Mouse (Mus musculus) intestine, embryonic 14.5 days (tissue): ENCODE data around the gene Scd4. TPM values are rescaled to one million over a fixed set of nuclear protein-coding genes. Genes with fewer than 3 reads are reported as not detected.

ENCODE experiments used
- ATAC-seq: fragments of 200-750 bp; cut with Nextera tagmentation; replicated peaks from 2 replicates; pipeline ENCODE4 v1.8.0; 2017; ENCODE audit warnings: low read depth, moderate number of reproducible peaks, moderate TSS enrichment, moderate library complexity; ENCODE audit not compliant: low FRiP score, low TSS enrichment
- DNase-seq: peaks from one replicate; pipeline ENCODE4 v3.0.0-alpha.2; 2018; ENCODE audit warnings: low spot score
- H3K27ac ChIP-seq: fragments of 300-500 bp; sonication (generic); 2 replicates; pipeline ENCODE4 v1.5.1; 2014; ENCODE audit warnings: low read depth, mild to moderate bottlenecking, control low read depth
- H3K27me3 ChIP-seq: fragments of 300-500 bp; sonication (generic); replicated peaks from 2 replicates; pipeline ENCODE4 v1.6.1; 2014; ENCODE audit warnings: low read length, control low read depth; ENCODE audit not compliant: control insufficient read depth, insufficient read depth
- H3K36me3 ChIP-seq: fragments of 300-500 bp; sonication (generic); 2 replicates; pipeline ENCODE4 v1.6.1; 2014; ENCODE audit warnings: low read length, control low read depth; ENCODE audit not compliant: control insufficient read depth, insufficient read depth
- H3K4me1 ChIP-seq: fragments of 300-500 bp; sonication (generic); replicated peaks from 2 replicates; pipeline ENCODE4 v1.6.1; 2014; ENCODE audit warnings: low read length, control low read depth, mixed read lengths; ENCODE audit not compliant: control insufficient read depth, insufficient read depth
- H3K4me2 ChIP-seq: fragments of 300-500 bp; sonication (generic); 2 replicates; pipeline ENCODE4 v1.6.1; 2014; ENCODE audit warnings: low read length
- H3K4me3 ChIP-seq: fragments of 300-500 bp; sonication (generic); 2 replicates; pipeline ENCODE4 v1.5.1; 2014; ENCODE audit warnings: low read depth, low read length, control low read depth, mixed read lengths
- H3K9ac ChIP-seq: fragments of 300-500 bp; sonication (generic); 2 replicates; pipeline ENCODE4 v1.6.1; 2014; ENCODE audit warnings: mild to moderate bottlenecking, low read length
- H3K9me3 ChIP-seq: fragments of 300-500 bp; sonication (generic); 2 replicates; pipeline ENCODE4 v1.6.1; 2016; ENCODE audit warnings: low read length, control low read depth; ENCODE audit not compliant: control insufficient read depth
- WGBS: fragments of 180-500 bp; shearing (Covaris S2); extraction: QIAGEN DNeasy Blood & Tissue Kit; methylation state at CpG from one replicate; pipeline ENCODE4 v1.1.7; 2014; 5-methylcytosine and 5-hydroxymethylcytosine counted together
- polyA plus RNA-seq: library from polyadenylated mRNA; unstranded; fragments of >200 nt; fragmentation: Nextera tagmentation; extraction: Ambion mirVana; gene quantifications from 2 replicates; pipeline ENCODE4 v1.2.1, GENCODE M21; 2014

Scd4 gene
- 0.08 and 0.20 TPM in 2 replicates for polyA plus RNA-seq

- Histone ChIP-seq H3K9ac (no peak within 1 kb of the TSS), H3K9me3 (peaks cover 4% of the 10 kb centered on the region; the same call in 1 of the 2 replicates), H3K36me3 (no peaks in the 10 kb centered on the region), H3K4me3 (no peak within 1 kb of the TSS), H3K4me2 (no peak within 1 kb of the TSS), H3K4me1 (no peaks in the 10 kb centered on the region), H3K27me3 (no peaks in the 10 kb centered on the region), H3K27ac (no peak within 1 kb of the TSS)
- WGBS = 87% methylated on average over 10 of the region's 10 CpGs
- ATAC-seq (no peak), DNase-seq (no peak)
These were observed at the start of gene Scd4 for GRCm38 (mm10) chr19:44332833-44333623. Scd4 (plus strand) TSS chr19:44333092.

GRCm38 (mm10) chr19:44283157-44284024 is 49.5 kb upstream of the Scd4 start:
- peak overlapping the region; percentile 76 for H3K4me2 ChIP-seq
- H3K4me1 ChIP-seq = peaks cover 57% of the 10 kb centered on the region
- H3K9ac ChIP-seq = peak overlapping the region; percentile 46
- DNase-seq = no peak
- peak overlapping the region; percentile 91 for H3K27ac ChIP-seq
- 0 out of 2 replicates have a peak, but pooled peaks have one; percentile 0 for ATAC-seq
- H3K27me3 ChIP-seq = no peaks in the 10 kb centered on the region
- 29% methylated on average over 15 of the region's 15 CpGs for whole genome bisulfite sequencing
- no peaks in the 10 kb centered on the region for H3K36me3 ChIP-seq
- H3K9me3 ChIP-seq = no peaks in the 10 kb centered on the region
- peak overlapping the region; percentile 43 for H3K4me3 ChIP-seq

- peaks cover 57% of the 10 kb centered on the region for H3K4me1 ChIP-seq
- WGBS = under 1% methylated on average over 36 of the region's 38 CpGs
- peak; percentile 99 for ATAC-seq
These were observed 48.7 kb upstream of the Scd4 start for GRCm38 (mm10) chr19:44284025-44284695.

GRCm38 (mm10) chr19:44284723-44285122 is 48.2 kb upstream of the Scd4 start:
- Histone ChIP-seq H3K9ac (peak overlapping the region; percentile 55), H3K4me1 (peaks cover 57% of the 10 kb centered on the region), H3K36me3 (no peaks in the 10 kb centered on the region), H3K27ac (peak overlapping the region; percentile 91), H3K4me3 (peak overlapping the region; percentile 43), H3K4me2 (peak overlapping the region; percentile 76), H3K27me3 (no peaks in the 10 kb centered on the region), H3K9me3 (no peaks in the 10 kb centered on the region)
- DNase-seq (no peak), ATAC-seq (no peak)
- 4% methylated on average over 11 of the region's 11 CpGs for WGBS

More at GRCm38 (mm10) chr19:44284025-44284695, 48.7 kb upstream of the Scd4 start:
- H3K4me3 ChIP-seq = peak overlapping the region; percentile 43
- no peaks in the 10 kb centered on the region for H3K9me3 ChIP-seq
- H3K27me3 ChIP-seq = no peaks in the 10 kb centered on the region
- peak overlapping the region; percentile 76 for H3K4me2 ChIP-seq
- peak overlapping the region; percentile 55 for H3K9ac ChIP-seq
- no peaks in the 10 kb centered on the region for H3K36me3 ChIP-seq
- H3K27ac ChIP-seq = peak overlapping the region; percentile 91
- peak; percentile 95 for DNase-seq

GRCm38 (mm10) chr19:44285554-44285953 is 47.3 kb upstream of the Scd4 start:
- DNase-seq = no peak
- Histone ChIP-seq H3K27ac (no peak overlapping the region), H3K9ac (no peak overlapping the region), H3K27me3 (no peaks in the 10 kb centered on the region), H3K4me3 (no peak overlapping the region), H3K4me1 (peaks cover 50% of the 10 kb centered on the region), H3K36me3 (no peaks in the 10 kb centered on the region), H3K4me2 (no peak overlapping the region), H3K9me3 (no peaks in the 10 kb centered on the region)
- WGBS = 95% methylated on average over 8 of the region's 8 CpGs
- no peak for ATAC-seq

GRCm38 (mm10) chr19:44286109-44286508 is 46.8 kb upstream of the Scd4 start:
- Histone ChIP-seq H3K9ac (no peak overlapping the region), H3K36me3 (no peaks in the 10 kb centered on the region), H3K4me1 (peaks cover 45% of the 10 kb centered on the region), H3K4me3 (no peak overlapping the region), H3K27me3 (no peaks in the 10 kb centered on the region), H3K9me3 (no peaks in the 10 kb centered on the region), H3K27ac (no peak overlapping the region), H3K4me2 (no peak overlapping the region)
- DNase-seq = no peak
- WGBS = 36% methylated on average over 2 of the region's 2 CpGs
- no peak for ATAC-seq

GRCm38 (mm10) chr19:44287415-44288110 is 45.3 kb upstream of the Scd4 start:
- no peaks in the 10 kb centered on the region for H3K9me3 ChIP-seq
- DNase-seq (no peak), ATAC-seq (no peak)
- no peak overlapping the region for H3K4me2 ChIP-seq
- 54% methylated on average over 11 of the region's 11 CpGs for WGBS
- no peak overlapping the region for H3K27ac ChIP-seq
- H3K9ac ChIP-seq = no peak overlapping the region
- H3K36me3 ChIP-seq = no peaks in the 10 kb centered on the region
- H3K4me3 ChIP-seq = no peak overlapping the region
- H3K4me1 ChIP-seq = peaks cover 48% of the 10 kb centered on the region
- no peaks in the 10 kb centered on the region for H3K27me3 ChIP-seq

- H3K27ac ChIP-seq = 0 out of 2 replicates have a peak overlapping the region, but pooled peaks have one; percentile 95
- H3K9ac ChIP-seq = no peak overlapping the region
- H3K4me3 ChIP-seq = no peak overlapping the region
- WGBS = 88% methylated on average over 2 of the region's 2 CpGs
- no peak overlapping the region for H3K4me2 ChIP-seq
- H3K9me3 ChIP-seq = no peaks in the 10 kb centered on the region
- no peak for DNase-seq
- ATAC-seq = no peak
- H3K27me3 ChIP-seq = no peaks in the 10 kb centered on the region
- peaks cover 17% of the 10 kb centered on the region for H3K36me3 ChIP-seq
- peaks cover 31% of the 10 kb centered on the region for H3K4me1 ChIP-seq
These were observed 40.8 kb upstream of the Scd4 start for GRCm38 (mm10) chr19:44292083-44292482.
